In genomic region chr9:40116645-40117286, GRCm38 (mm10) we compare ENCODE assay signal across 9 mouse cellular contexts. TPM values are rescaled to one million over a fixed set of nuclear protein-coding genes. Genes with fewer than 3 reads are reported as not detected.
DNase-seq lines count a peak whose midpoint lies in the region; ATAC-seq lines count a peak whose summit lies in the region.
"Had no signal": no experiment of that assay in that cellular context is flagged by ENCODE, and none has a peak within 500 bp of the region (broad histone marks: within the 10 kb centered on the region; RNA-seq: fewer than 3 reads in every experiment).

No protein-coding gene starts in this region.

- no peaks in the 10 kb centered on the region for H3K4me1 ChIP-seq in forebrain, embryonic 13.5 days
- H3K4me1 ChIP-seq in midbrain, embryonic 10.5 days = peaks cover 5% of the 10 kb centered on the region; the same call in 1 of the 2 replicates
- H3K4me1 ChIP-seq: liver, embryonic 15.5 days had no signal

- 75% methylated on average over 10 of the region's 10 CpGs for WGBS in forebrain, embryonic 13.5 days
- 72% methylated on average over 10 of the region's 10 CpGs for WGBS in midbrain, embryonic 10.5 days

- no peak for ATAC-seq in forebrain, embryonic 13.5 days

- H3K4me2 ChIP-seq in forebrain, embryonic 13.5 days = no peak overlapping the region
- H3K4me2 ChIP-seq: liver, embryonic 15.5 days had no signal

- peak; percentile 37 for DNase-seq in 3T3-L1 (ENCODE audit: low read depth, low spot score)
- peak; percentile 52 for DNase-seq in adrenal gland, postnatal 14 days
- peak; percentile 53 for DNase-seq in heart, adult 8-10 months (ENCODE audit: low spot score)
- DNase-seq in left cerebral cortex, postnatal 14 days (ENCODE audit: low spot score in 2 of 2) = peak; percentile 34 to 44
- peak; percentile 10 for DNase-seq in right cerebral cortex, postnatal 25 days
- DNase-seq in layer of hippocampus, adult 9-11 months = no peak
- no peak for DNase-seq in midbrain, embryonic 10.5 days (ENCODE audit: low spot score)

- intact Hi-C loops in left cerebral cortex, postnatal 14 days (cut with DNase I) = no loop called here

- H3K27ac ChIP-seq in forebrain, embryonic 13.5 days = no peak overlapping the region
- no peak overlapping the region for H3K27ac ChIP-seq in midbrain, embryonic 10.5 days (replicated peaks)
- H3K27ac ChIP-seq: liver, embryonic 15.5 days had no signal

- no peaks in the 10 kb centered on the region for H3K27me3 ChIP-seq in forebrain, embryonic 13.5 days
- H3K27me3 ChIP-seq in midbrain, embryonic 10.5 days (ENCODE audit: low read depth, poor library complexity, severe bottlenecking) = no peaks in the 10 kb centered on the region
- H3K27me3 ChIP-seq: liver, embryonic 15.5 days had no signal

- no peaks in the 10 kb centered on the region for H3K9me3 ChIP-seq in forebrain, embryonic 13.5 days (replicated peaks)
- no peaks in the 10 kb centered on the region for H3K9me3 ChIP-seq in midbrain, embryonic 10.5 days (replicated peaks)
- H3K9me3 ChIP-seq: liver, embryonic 15.5 days had no signal

- no peak overlapping the region for H3K9ac ChIP-seq in forebrain, embryonic 13.5 days
- H3K9ac ChIP-seq: liver, embryonic 15.5 days had no signal

- H3K36me3 ChIP-seq in forebrain, embryonic 13.5 days (ENCODE audit: poor library complexity, severe bottlenecking) = no peaks in the 10 kb centered on the region
- no peaks in the 10 kb centered on the region for H3K36me3 ChIP-seq in midbrain, embryonic 10.5 days
- H3K36me3 ChIP-seq: liver, embryonic 15.5 days had no signal

- no peak overlapping the region for H3K4me3 ChIP-seq in forebrain, embryonic 13.5 days
- H3K4me3 ChIP-seq in midbrain, embryonic 10.5 days = no peak overlapping the region
- H3K4me3 ChIP-seq: liver, embryonic 15.5 days had no signal

RNA-seq across cellular contexts. Expression of gene Olfr984, which starts 2.8 kb away (rescaled TPM):
- total RNA-seq in adrenal gland, postnatal 14 days (2021) = not detected in 2 replicates
- total RNA-seq in heart, adult 8-10 months (2022) = not detected
- total RNA-seq in left cerebral cortex, postnatal 14 days (2021) = under 1 TPM in 1 of 2 experiments, not detected in 1; 0.07 TPM
- polyA plus RNA-seq in forebrain, embryonic 13.5 days (2015; fragmentation: Nextera tagmentation; extraction: Ambion mirVana) = not detected in 2 replicates
- polyA plus RNA-seq in midbrain, embryonic 10.5 days (2016; fragmentation: Nextera tagmentation; extraction: Ambion mirVana) = not detected in 2 replicates
- polyA plus RNA-seq: liver, embryonic 15.5 days had no signal

RNA-seq across cellular contexts. Expression of gene Olfr985, which starts 13.2 kb away (rescaled TPM):
- total RNA-seq in adrenal gland, postnatal 14 days (2021) = not detected in 2 replicates
- total RNA-seq in heart, adult 8-10 months (2022) = not detected
- total RNA-seq in left cerebral cortex, postnatal 14 days (2021) = not detected
- not detected in 2 replicates for polyA plus RNA-seq in forebrain, embryonic 13.5 days (2015; fragmentation: Nextera tagmentation; extraction: Ambion mirVana)
- not detected in 2 replicates for polyA plus RNA-seq in midbrain, embryonic 10.5 days (2016; fragmentation: Nextera tagmentation; extraction: Ambion mirVana)
- polyA plus RNA-seq: liver, embryonic 15.5 days had no signal

RNA-seq across cellular contexts. Expression of gene Olfr983, which starts 23.4 kb away (rescaled TPM):
- not detected in 2 replicates for total RNA-seq in adrenal gland, postnatal 14 days (2021)
- total RNA-seq in heart, adult 8-10 months (2022) = not detected
- not detected for total RNA-seq in left cerebral cortex, postnatal 14 days (2021)
- not detected in 2 replicates for polyA plus RNA-seq in forebrain, embryonic 13.5 days (2015; fragmentation: Nextera tagmentation; extraction: Ambion mirVana)
- not detected in 2 replicates for polyA plus RNA-seq in midbrain, embryonic 10.5 days (2016; fragmentation: Nextera tagmentation; extraction: Ambion mirVana)
- polyA plus RNA-seq: liver, embryonic 15.5 days had no signal

RNA-seq across cellular contexts. Expression of gene Tmem225, which starts 31.2 kb away (rescaled TPM):
- total RNA-seq in adrenal gland, postnatal 14 days (2021) = not detected in 2 replicates
- total RNA-seq in heart, adult 8-10 months (2022) = not detected
- not detected for total RNA-seq in left cerebral cortex, postnatal 14 days (2021)
- not detected in 2 replicates for polyA plus RNA-seq in forebrain, embryonic 13.5 days (2015; fragmentation: Nextera tagmentation; extraction: Ambion mirVana)
- polyA plus RNA-seq in midbrain, embryonic 10.5 days (2016; fragmentation: Nextera tagmentation; extraction: Ambion mirVana) = not detected in 2 replicates
- polyA plus RNA-seq: liver, embryonic 15.5 days had no signal

RNA-seq across cellular contexts. Expression of gene Olfr982, which starts 43.1 kb away (rescaled TPM):
- not detected in 2 replicates for total RNA-seq in adrenal gland, postnatal 14 days (2021)
- not detected for total RNA-seq in heart, adult 8-10 months (2022)
- total RNA-seq in left cerebral cortex, postnatal 14 days (2021) = not detected
- polyA plus RNA-seq in forebrain, embryonic 13.5 days (2015; fragmentation: Nextera tagmentation; extraction: Ambion mirVana) = not detected in 2 replicates
- polyA plus RNA-seq in midbrain, embryonic 10.5 days (2016; fragmentation: Nextera tagmentation; extraction: Ambion mirVana) = not detected in 2 replicates
- polyA plus RNA-seq: liver, embryonic 15.5 days had no signal

Comparison
In these comparisons a context has a peak if more than half of its experiments do, and no peak if none do; other contexts are left out.
1. DNase-seq: peak in 3T3-L1 (single experiment), adrenal gland, postnatal 14 days (single experiment), heart, adult 8-10 months (single experiment), left cerebral cortex, postnatal 14 days (2 of 2) and right cerebral cortex, postnatal 25 days (single experiment); none in layer of hippocampus, adult 9-11 months (single experiment) and midbrain, embryonic 10.5 days (single experiment).